Mouse (Mus musculus): ENCODE data around the gene Cdh20.

The Cdh20 gene

GRCm38 (mm10) chr1:105041668-105042067, 273.3 kb downstream of the Cdh20 start:
- DNase-seq (ENCODE audit: low read depth, low spot score): no peak
